Mouse (Mus musculus) small intestine, adult 2 months (tissue): ENCODE measurements around the gene Kdelc2.

ENCODE experiments used
- CTCF ChIP-seq: fragments of 200-500 bp; IDR thresholded peaks from 2 replicates; pipeline ENCODE4 v1.5.1; 2012; ENCODE audit warnings: low read depth, mild to moderate bottlenecking, control low read depth, inconsistent platforms, low read length, moderate library complexity, mixed read lengths; ENCODE audit not compliant: insufficient replicate concordance, insufficient read length; ENCODE audit errors: extremely low read depth
- POLR2A ChIP-seq: fragments of 200-500 bp; IDR thresholded peaks from 2 replicates; pipeline ENCODE4 v1.6.1; 2012; ENCODE audit warnings: low read depth, mild to moderate bottlenecking, control low read depth, inconsistent platforms, low read length, moderate library complexity

- TF ChIP-seq CTCF (no peak), POLR2A (no peak)
Measured at GRCm38 (mm10) chr9:53351899-53352298, 31.9 kb upstream of the Kdelc2 start.
